Mouse (Mus musculus) ES-E14 (cell line): ENCODE measurements at regions not wholly inside any gene's neighbourhood (a gene's known extent, or its start where the extent isn't known, plus 50 kb on each side); places are given as distances from the start of the nearest gene placed in this dataset.

Source experiments
- MAFK ChIP-seq: IDR thresholded peaks from 2 replicates; pipeline ENCODE4 v1.6.1; 2014; ENCODE audit warnings: mild to moderate bottlenecking, low read depth, low read length, inconsistent platforms; ENCODE audit not compliant: insufficient read depth
- ZC3H11A ChIP-seq: IDR thresholded peaks from 2 replicates; pipeline ENCODE4 v1.6.1; 2012; ENCODE audit warnings: low read depth, mild to moderate bottlenecking, inconsistent platforms, low read length, borderline replicate concordance
- ZNF384 ChIP-seq: IDR thresholded peaks from 2 replicates; pipeline ENCODE4 v1.6.1; 2012; ENCODE audit warnings: low read depth, low read length, inconsistent platforms

DNA sequence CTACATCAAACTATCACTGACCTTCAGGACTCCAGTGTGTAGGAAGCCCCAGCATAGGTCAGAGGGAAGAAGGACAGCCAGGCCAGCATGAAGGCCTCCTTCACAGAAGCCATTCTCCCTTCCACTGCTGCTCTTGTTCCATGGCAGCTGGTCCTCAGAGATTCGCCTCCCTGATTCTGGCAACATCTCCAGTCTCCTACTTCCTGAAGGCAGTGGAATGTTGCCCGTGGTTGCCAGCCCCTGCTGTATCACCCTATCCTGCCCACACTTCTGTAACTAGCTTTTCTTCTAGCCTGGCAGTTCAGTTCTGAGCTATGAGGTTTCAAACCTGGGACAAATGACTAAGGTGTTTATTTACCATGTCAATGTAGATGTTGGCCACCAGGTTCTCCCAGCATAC, 234.2 kb downstream of the Unc5cl start:
- TF ChIP-seq MAFK: no peak
- TF ChIP-seq ZC3H11A: no peak
- TF ChIP-seq ZNF384: no peak
